Mouse (Mus musculus) embryonic facial prominence, embryonic 14.5 days (tissue): Measurements from ENCODE around the gene Lcn5. TPM values are rescaled to one million over a fixed set of nuclear protein-coding genes. Genes with fewer than 3 reads are reported as not detected.
"Not testable (repeated sequence)": the region's sequence is repeated elsewhere in the genome, so short reads cannot be mapped to it uniquely, and the experiment has no call there.

ENCODE experiments used
- ATAC-seq: fragments of 200-750 bp; cut with Nextera tagmentation; 2 replicates; pipeline ENCODE4 v1.8.0; 2017; ENCODE audit warnings: low read depth, moderate number of reproducible peaks, moderate TSS enrichment
- DNase-seq: peaks from one replicate; pipeline ENCODE4 v3.0.0-alpha.2; 2015; ENCODE audit warnings: low spot score
- H3K27ac ChIP-seq: fragments of 300-500 bp; sonication (generic); replicated peaks from 2 replicates; pipeline ENCODE4 v1.5.1; 2014; ENCODE audit warnings: low read depth, mild to moderate bottlenecking, low read length, moderate library complexity
- H3K27me3 ChIP-seq: fragments of 300-500 bp; sonication (generic); replicated peaks from 2 replicates; pipeline ENCODE4 v1.6.1; 2014; ENCODE audit warnings: low read length; ENCODE audit not compliant: control insufficient read depth, insufficient read depth
- H3K36me3 ChIP-seq: fragments of 300-500 bp; sonication (generic); 2 replicates; pipeline ENCODE4 v1.6.1; 2014; ENCODE audit warnings: low read length, mixed read lengths; ENCODE audit not compliant: control insufficient read depth, insufficient read depth
- H3K4me1 ChIP-seq: fragments of 300-500 bp; sonication (generic); 2 replicates; pipeline ENCODE4 v1.6.1; 2014; ENCODE audit warnings: antibody characterized with exemption, low read length; ENCODE audit not compliant: control insufficient read depth, insufficient read depth
- H3K4me2 ChIP-seq: fragments of 300-500 bp; sonication (generic); 2 replicates; pipeline ENCODE4 v1.6.1; 2014; ENCODE audit warnings: low read depth, mild to moderate bottlenecking, low read length, moderate library complexity, mixed read lengths
- H3K4me3 ChIP-seq: fragments of 300-500 bp; sonication (generic); 2 replicates; pipeline ENCODE4 v1.5.1; 2014; ENCODE audit warnings: low read depth, mild to moderate bottlenecking, low read length
- H3K9ac ChIP-seq: fragments of 300-500 bp; sonication (generic); 2 replicates; pipeline ENCODE4 v1.6.1; 2014; ENCODE audit warnings: low read depth, mild to moderate bottlenecking, low read length, moderate library complexity, mixed read lengths
- H3K9me3 ChIP-seq: fragments of 300-500 bp; sonication (generic); 2 replicates; pipeline ENCODE4 v1.6.1; 2016; ENCODE audit warnings: low read length; ENCODE audit not compliant: control insufficient read depth
- WGBS: fragments of 180-500 bp; shearing (Covaris S2); extraction: QIAGEN DNeasy Blood & Tissue Kit; methylation state at CpG from one replicate; pipeline ENCODE4 v1.1.7; 2014; 5-methylcytosine and 5-hydroxymethylcytosine counted together
- polyA plus RNA-seq: library from polyadenylated mRNA; unstranded; fragments of >200 nt; fragmentation: Nextera tagmentation; extraction: Ambion mirVana; gene quantifications from 2 replicates; pipeline ENCODE4 v1.2.1, GENCODE M21; 2014

Lcn5 gene
- polyA plus RNA-seq, 1 experiment from 2014 or later: not detected

- not testable (repeated sequence) for H3K27me3 ChIP-seq, DNase-seq, H3K4me2 ChIP-seq, H3K9me3 ChIP-seq, ATAC-seq, H3K9ac ChIP-seq, H3K36me3 ChIP-seq, H3K27ac ChIP-seq, H3K4me3 ChIP-seq
- 77% methylated on average over 2 of the region's 2 CpGs for WGBS
- H3K4me1 ChIP-seq: peaks cover 12% of the 10 kb centered on the region; the same call in 1 of the 2 replicates
These were observed 52.0 kb downstream of the Lcn5 start for GRCm38 (mm10) chr2:25709791-25710190.

Other genes starting within 250 kb of the Lcn5 start
- 0.10 and 0.11 TPM in 2 replicates for gene Fut7, start 234.7 kb upstream of the Lcn5 start, polyA plus RNA-seq
- 6.4 and 6.9 TPM in 2 replicates for gene Abca2, start 229.2 kb upstream of the Lcn5 start, polyA plus RNA-seq
- gene Clic3, start 201.1 kb upstream of the Lcn5 start, polyA plus RNA-seq: 11.2 and 22.7 TPM in 2 replicates
- 39.3 and 41.7 TPM in 2 replicates for gene Paxx, start 196.9 kb upstream of the Lcn5 start, polyA plus RNA-seq
- 156 and 191 TPM in 2 replicates for gene Ptgds, start 187.9 kb upstream of the Lcn5 start, polyA plus RNA-seq
- gene Lcn12, start 164.0 kb upstream of the Lcn5 start, polyA plus RNA-seq: not detected in 2 replicates
- 56.9 and 73.6 TPM in 2 replicates for gene Fbxw5, start 157.2 kb upstream of the Lcn5 start, polyA plus RNA-seq
- 5.0 and 5.1 TPM in 2 replicates for gene C8g, start 156.2 kb upstream of the Lcn5 start, polyA plus RNA-seq
- gene Traf2, start 111.0 kb upstream of the Lcn5 start, polyA plus RNA-seq: 30.0 and 33.9 TPM in 2 replicates
- 312 and 318 TPM in 2 replicates for gene Edf1, start 100.1 kb upstream of the Lcn5 start, polyA plus RNA-seq
- 1.4 and 1.7 TPM in 2 replicates for gene Mamdc4, start 83.1 kb upstream of the Lcn5 start, polyA plus RNA-seq
- 148 and 160 TPM in 2 replicates for gene Phpt1, start 82.7 kb upstream of the Lcn5 start, polyA plus RNA-seq
- gene Ajm1, start 76.2 kb upstream of the Lcn5 start, polyA plus RNA-seq: 0.40 and 1.4 TPM in 2 replicates
- 64.4 and 71.9 TPM in 2 replicates for gene Rabl6, start 49.4 kb upstream of the Lcn5 start, polyA plus RNA-seq
- 0.33 and 0.41 TPM in 2 replicates for gene Ccdc183, start 40.3 kb upstream of the Lcn5 start, polyA plus RNA-seq
- 22.9 and 33.0 TPM in 2 replicates for gene Tmem141, start 35.9 kb upstream of the Lcn5 start, polyA plus RNA-seq
- 2.8 and 4.9 TPM in 2 replicates for gene Fcna, start 29.9 kb upstream of the Lcn5 start, polyA plus RNA-seq
- not detected in 2 replicates for gene Lcn8, start 4.8 kb upstream of the Lcn5 start, polyA plus RNA-seq
- not detected in 2 replicates for gene Lcn6, start 18.8 kb downstream of the Lcn5 start, polyA plus RNA-seq
- not detected in 2 replicates for gene Lcn10, start 24.8 kb downstream of the Lcn5 start, polyA plus RNA-seq
- not detected in 2 replicates for gene Obp2a, start 42.1 kb downstream of the Lcn5 start, polyA plus RNA-seq
- gene Bmyc, start 48.8 kb downstream of the Lcn5 start, polyA plus RNA-seq: 82.5 and 82.9 TPM in 2 replicates
- gene Obp2b, start 79.1 kb downstream of the Lcn5 start, polyA plus RNA-seq: not detected in 2 replicates
- gene Lcn3, start 107.6 kb downstream of the Lcn5 start, polyA plus RNA-seq: not detected in 2 replicates
- gene Lcn11, start 119.1 kb downstream of the Lcn5 start, polyA plus RNA-seq: not detected in 2 replicates
- gene Gm13539, start 124.3 kb downstream of the Lcn5 start, polyA plus RNA-seq: not detected in 2 replicates
- not detected in 2 replicates for gene Glt6d1, start 157.9 kb downstream of the Lcn5 start, polyA plus RNA-seq
- gene Lcn9, start 165.2 kb downstream of the Lcn5 start, polyA plus RNA-seq: not detected in 2 replicates
- not detected in 2 replicates for gene Sohlh1, start 189.3 kb downstream of the Lcn5 start, polyA plus RNA-seq
- 0.47 and 0.83 TPM in 2 replicates for gene Kcnt1, start 205.8 kb downstream of the Lcn5 start, polyA plus RNA-seq